Mouse (Mus musculus) heart, postnatal 0 days (tissue): ENCODE measurements around the gene Dnah3.

Source experiments
- CTCF ChIP-seq: IDR thresholded peaks from 2 replicates; pipeline ENCODE4 v1.5.1; 2016; ENCODE audit warnings: antibody characterized with exemption, control low read depth, low read depth
- EP300 ChIP-seq: IDR thresholded peaks from 2 replicates; pipeline ENCODE4 v1.6.1; 2016; ENCODE audit warnings: antibody characterized with exemption, low read depth

DNA sequence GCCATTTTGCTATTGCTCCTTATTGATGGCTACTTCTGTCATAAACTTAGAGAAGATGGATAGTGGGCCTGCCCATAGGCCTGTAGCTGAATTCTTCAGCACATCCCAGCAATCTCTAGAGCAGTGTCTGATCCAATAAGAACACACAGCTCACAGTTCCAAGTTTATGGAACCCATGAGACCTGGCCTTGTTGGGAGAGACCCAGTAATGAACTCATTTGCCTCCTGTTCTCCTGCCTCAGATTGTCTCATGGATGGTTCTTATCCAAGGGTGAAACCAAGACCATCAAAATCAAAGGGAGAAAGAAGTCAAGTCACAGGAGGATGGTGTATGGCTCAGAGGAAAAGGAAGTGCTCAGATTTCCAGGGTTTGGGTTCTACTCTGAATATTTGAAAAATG is 44.6 kb downstream of the Dnah3 start:
- TF ChIP-seq CTCF (no peak), EP300 (no peak)
